Mouse (Mus musculus) liver, embryonic 12.5 days (tissue): ENCODE results near the gene Cox18. TPM values are rescaled to one million over a fixed set of nuclear protein-coding genes. Genes with fewer than 3 reads are reported as not detected.
A peak's percentile ranks its signal among the peaks of the same experiment; 100 is the strongest.
"Not testable (repeated sequence)": the region's sequence is repeated elsewhere in the genome, so short reads cannot be mapped to it uniquely, and the experiment has no call there.

Experiments
- ATAC-seq: fragments of 200-750 bp; cut with Nextera tagmentation; 2 replicates; pipeline ENCODE4 v1.8.0; 2017; ENCODE audit warnings: moderate number of reproducible peaks, mild to moderate bottlenecking, moderate library complexity
- H3K27ac ChIP-seq: fragments of 300-500 bp; sonication (generic); 2 replicates; pipeline ENCODE4 v1.5.1; 2016; ENCODE audit warnings: mild to moderate bottlenecking
- H3K27me3 ChIP-seq: fragments of 300-500 bp; sonication (generic); replicated peaks from 2 replicates; pipeline ENCODE4 v1.6.1; 2016; ENCODE audit warnings: mild to moderate bottlenecking, moderate library complexity
- H3K36me3 ChIP-seq: fragments of 300-500 bp; sonication (generic); 2 replicates; pipeline ENCODE4 v1.6.1; 2016; ENCODE audit warnings: mild to moderate bottlenecking, moderate library complexity
- H3K4me1 ChIP-seq: fragments of 300-500 bp; sonication (generic); 2 replicates; pipeline ENCODE4 v1.6.1; 2016
- H3K4me2 ChIP-seq: fragments of 300-500 bp; sonication (generic); 2 replicates; pipeline ENCODE4 v1.6.1; 2016; ENCODE audit warnings: mild to moderate bottlenecking, moderate library complexity
- H3K4me3 ChIP-seq: fragments of 300-500 bp; sonication (generic); 2 replicates; pipeline ENCODE4 v1.5.1; 2016; ENCODE audit warnings: mild to moderate bottlenecking, moderate library complexity
- H3K9ac ChIP-seq: fragments of 300-500 bp; sonication (generic); 2 replicates; pipeline ENCODE4 v1.6.1; 2016; ENCODE audit warnings: mild to moderate bottlenecking, moderate library complexity
- H3K9me3 ChIP-seq: fragments of 300-500 bp; sonication (generic); replicated peaks from 2 replicates; pipeline ENCODE4 v1.6.1; 2016; ENCODE audit warnings: mild to moderate bottlenecking, moderate library complexity
- WGBS: fragments of 180-500 bp; shearing (Covaris S2); methylation state at CpG from one replicate; pipeline ENCODE4 v1.1.7; 2016; ENCODE audit not compliant: insufficient replicate concordance; 5-methylcytosine and 5-hydroxymethylcytosine counted together
- polyA plus RNA-seq: library from polyadenylated mRNA; unstranded; fragments of >200 nt; fragmentation: Nextera tagmentation; extraction: Ambion mirVana; gene quantifications from 2 replicates; pipeline ENCODE4 v1.2.1, GENCODE M21; 2016

The Cox18 gene
- polyA plus RNA-seq: 24.1 and 25.7 TPM in 2 replicates

DNA sequence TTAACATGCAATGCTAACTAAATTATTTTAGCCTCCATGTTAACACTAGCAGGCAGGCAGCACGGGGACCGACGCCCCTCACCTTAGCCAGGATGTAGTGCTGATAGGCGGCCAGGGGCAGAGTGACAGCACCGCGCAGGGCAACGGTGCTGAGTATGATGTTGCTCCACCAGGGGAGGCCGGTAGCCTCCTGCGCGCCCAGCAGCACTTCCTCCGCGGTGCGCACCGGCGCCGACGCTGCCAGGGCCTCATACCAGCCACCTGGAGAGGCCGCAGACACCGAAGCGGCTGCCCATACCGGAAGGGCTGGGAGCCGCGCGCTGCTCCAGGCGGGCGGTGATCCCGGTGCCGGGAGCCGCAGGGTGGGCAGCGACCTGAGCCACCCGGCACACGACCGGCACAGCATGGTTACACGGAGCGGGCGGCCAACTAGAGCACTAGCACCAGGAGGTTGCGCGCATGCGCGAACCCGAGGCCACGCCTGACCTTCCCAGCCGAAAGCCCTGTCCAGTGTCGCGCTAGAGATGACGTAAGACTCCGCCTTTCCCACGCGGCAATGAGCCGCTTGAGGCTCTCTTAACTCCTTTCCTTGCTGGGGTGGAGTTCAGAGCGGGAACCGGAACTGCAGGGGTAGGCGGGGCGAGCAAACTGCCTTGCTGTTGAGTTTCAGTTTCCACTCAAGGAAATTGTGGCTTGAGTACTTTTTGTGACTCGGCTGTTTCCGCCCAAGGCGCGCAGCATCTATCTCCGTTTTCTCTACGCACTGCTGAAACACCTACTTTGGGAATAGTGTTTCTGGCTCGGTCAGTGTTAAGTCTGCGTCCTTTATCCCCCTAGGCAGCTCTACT, at the start of gene Cox18:
Gene Cox18 (minus strand): TSS at position 468 of the 848 bp plus-strand sequence.
- Histone ChIP-seq H3K36me3 (peaks cover 50% of the 10 kb centered on the region), H3K9ac (peak within 1 kb of the TSS; percentile 86), H3K9me3 (no peaks in the 10 kb centered on the region), H3K4me1 (peaks cover 25% of the 10 kb centered on the region), H3K27ac (peak within 1 kb of the TSS; percentile 98), H3K27me3 (no peaks in the 10 kb centered on the region), H3K4me3 (peak within 1 kb of the TSS; percentile 76), H3K4me2 (peak within 1 kb of the TSS; percentile 82)
- ATAC-seq: peak; percentile 98
- under 1% methylated on average over 62 of the region's 62 CpGs for WGBS

DNA sequence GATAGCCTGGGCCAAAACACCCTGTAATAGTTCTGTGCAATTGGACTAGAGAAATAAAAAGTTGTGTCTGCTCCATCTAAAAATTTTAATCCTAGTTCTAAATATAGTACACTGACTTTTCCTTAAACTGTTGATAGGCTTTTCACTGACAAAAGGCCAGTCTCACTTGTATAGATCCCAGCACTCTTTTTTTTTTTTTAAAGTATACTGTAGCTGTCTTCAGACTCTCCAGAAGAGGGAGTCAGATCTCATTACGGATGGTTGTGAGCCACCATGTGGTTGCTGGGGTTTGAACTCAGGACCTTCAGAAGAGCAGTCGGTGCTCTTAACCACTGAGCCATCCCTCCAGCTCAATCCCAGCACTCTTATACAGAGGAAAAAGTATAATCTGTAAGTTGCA, 38.4 kb upstream of the Cox18 start:
- not testable (repeated sequence) for H3K4me2 ChIP-seq, H3K9me3 ChIP-seq, H3K27me3 ChIP-seq, ATAC-seq, H3K4me3 ChIP-seq, H3K4me1 ChIP-seq, H3K9ac ChIP-seq, H3K27ac ChIP-seq
- peaks cover 89% of the 10 kb centered on the region for H3K36me3 ChIP-seq
- WGBS: 77% methylated on average over 2 of the region's 2 CpGs

DNA sequence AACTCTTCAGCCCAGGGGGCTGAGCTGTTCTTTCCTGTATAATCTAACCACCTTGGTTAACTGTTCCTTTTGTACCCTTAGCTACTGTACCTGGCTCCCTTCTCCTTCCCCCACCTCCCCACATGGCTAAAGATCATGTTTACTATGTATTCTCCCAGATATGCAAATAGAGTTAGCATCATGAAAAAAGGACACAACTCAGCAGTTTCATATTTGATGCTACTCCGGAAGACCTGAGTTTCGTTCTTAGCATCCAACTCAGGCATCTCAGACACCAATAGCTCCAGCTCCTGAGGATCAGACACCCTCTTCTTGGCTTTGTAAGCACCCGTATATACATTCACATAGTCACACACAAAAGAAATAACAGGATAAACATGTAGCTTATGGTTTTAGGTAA, 33.2 kb upstream of the Cox18 start:
- Histone ChIP-seq H3K4me3 (no peak overlapping the region), H3K4me2 (no peak overlapping the region), H3K4me1 (no peaks in the 10 kb centered on the region), H3K27ac (no peak overlapping the region), H3K9me3 (no peaks in the 10 kb centered on the region), H3K27me3 (no peaks in the 10 kb centered on the region), H3K36me3 (peaks cover 98% of the 10 kb centered on the region), H3K9ac (no peak overlapping the region)
- no peak for ATAC-seq
- WGBS: 90% methylated on average over 3 of the region's 3 CpGs

DNA sequence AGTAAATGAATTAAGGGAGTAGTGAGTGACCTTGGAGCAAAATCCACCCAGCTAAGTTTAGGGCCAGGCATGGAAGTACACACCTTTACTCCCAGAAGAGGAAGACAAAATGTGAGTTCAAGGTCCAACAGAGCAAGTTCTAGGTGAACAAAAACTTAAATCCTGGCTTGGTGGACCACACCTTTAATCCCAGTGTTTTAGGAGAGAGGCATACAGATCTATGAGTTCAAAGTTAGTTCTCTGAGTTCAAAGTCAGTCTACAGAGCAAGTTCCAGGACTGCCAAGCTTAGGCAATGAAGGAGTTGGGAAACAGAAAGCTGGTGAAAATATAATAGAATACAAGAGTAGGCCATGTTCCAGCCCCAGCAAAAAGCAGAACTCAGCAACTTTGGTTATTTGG, 23.7 kb upstream of the Cox18 start:
- Histone ChIP-seq H3K36me3 (peaks cover 92% of the 10 kb centered on the region), H3K4me3 (no peak overlapping the region), H3K9ac (no peak overlapping the region), H3K4me1 (peaks cover 8% of the 10 kb centered on the region), H3K4me2 (no peak overlapping the region), H3K9me3 (no peaks in the 10 kb centered on the region), H3K27me3 (no peaks in the 10 kb centered on the region), H3K27ac (no peak overlapping the region)
- ATAC-seq: no peak

DNA sequence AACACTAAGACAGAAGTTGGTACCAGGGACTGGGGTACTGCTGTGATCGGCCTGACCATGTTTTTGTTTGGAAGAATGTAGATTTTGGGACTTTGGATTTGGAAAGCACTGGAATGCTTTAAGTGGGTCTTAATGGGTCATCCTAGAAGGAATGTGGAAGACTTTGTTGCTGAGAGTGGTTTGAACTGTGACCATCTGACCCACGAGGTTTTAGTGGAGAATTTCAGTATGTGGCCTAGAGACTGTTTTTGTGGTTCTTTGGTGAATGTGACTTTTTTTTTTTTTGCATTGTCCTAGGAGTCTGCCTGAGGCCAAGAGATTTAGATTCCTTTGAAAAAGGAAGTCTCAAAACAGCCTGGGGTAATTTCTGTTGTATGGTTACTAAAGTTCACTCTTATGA, 23.2 kb upstream of the Cox18 start:
- no peaks in the 10 kb centered on the region for H3K9me3 ChIP-seq
- no peak overlapping the region for H3K4me3 ChIP-seq
- H3K27ac ChIP-seq: no peak overlapping the region
- ATAC-seq: no peak
- H3K4me1 ChIP-seq: peaks cover 8% of the 10 kb centered on the region
- no peak overlapping the region for H3K4me2 ChIP-seq
- no peaks in the 10 kb centered on the region for H3K27me3 ChIP-seq
- peaks cover 92% of the 10 kb centered on the region for H3K36me3 ChIP-seq
- 80% methylated on average over 2 of the region's 2 CpGs for WGBS
- no peak overlapping the region for H3K9ac ChIP-seq

DNA sequence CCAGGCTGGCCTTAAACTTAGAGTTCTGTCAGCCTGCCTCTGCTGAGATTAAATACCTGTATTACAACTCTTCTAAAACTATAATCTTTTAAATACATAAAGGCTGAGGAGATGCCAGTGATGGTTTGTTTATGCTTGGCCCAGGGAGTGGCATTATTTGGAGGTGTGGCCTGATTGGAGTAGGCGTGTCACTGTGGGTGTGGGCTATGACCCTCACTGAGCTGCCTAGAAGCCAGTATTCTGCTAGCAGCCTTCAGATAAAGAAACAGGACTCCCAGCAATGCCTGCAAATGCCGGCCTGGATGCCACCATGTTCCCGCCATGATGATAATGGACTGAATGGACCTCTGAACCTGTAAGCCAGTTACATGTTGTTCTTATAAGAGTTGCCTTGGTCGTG, 22.8 kb upstream of the Cox18 start:
- Histone ChIP-seq H3K4me3 (no peak overlapping the region), H3K36me3 (peaks cover 92% of the 10 kb centered on the region), H3K9me3 (no peaks in the 10 kb centered on the region), H3K9ac (no peak overlapping the region), H3K4me1 (peaks cover 8% of the 10 kb centered on the region), H3K27ac (no peak overlapping the region), H3K4me2 (no peak overlapping the region), H3K27me3 (no peaks in the 10 kb centered on the region)
- ATAC-seq: peak; percentile 85
- WGBS: 69% methylated on average over 4 of the region's 4 CpGs

DNA sequence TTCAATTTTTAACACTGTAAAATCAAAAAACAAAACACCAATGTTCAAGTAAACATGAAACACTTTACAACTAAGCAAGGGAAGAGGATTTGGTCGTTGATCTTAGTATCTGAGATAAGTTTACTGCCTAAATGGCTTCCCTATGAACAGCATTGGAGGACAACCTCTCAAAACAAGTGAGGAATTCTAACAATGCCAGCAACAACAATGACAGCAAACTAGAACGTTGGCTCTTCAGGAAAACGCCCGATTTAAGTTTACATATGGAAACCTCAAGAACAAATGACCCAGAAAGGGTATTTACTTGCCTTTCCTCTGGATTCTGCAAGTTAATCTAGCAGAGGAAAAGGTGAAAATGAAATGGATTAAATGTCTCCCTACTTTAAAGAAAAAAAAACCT, 21.6 kb upstream of the Cox18 start:
- Histone ChIP-seq H3K9me3 (no peaks in the 10 kb centered on the region), H3K27ac (no peak overlapping the region), H3K36me3 (peaks cover 90% of the 10 kb centered on the region), H3K4me1 (peaks cover 8% of the 10 kb centered on the region), H3K4me2 (no peak overlapping the region), H3K9ac (no peak overlapping the region), H3K27me3 (no peaks in the 10 kb centered on the region), H3K4me3 (no peak overlapping the region)
- ATAC-seq: no peak
- 60% methylated on average over 4 of the region's 4 CpGs for WGBS

DNA sequence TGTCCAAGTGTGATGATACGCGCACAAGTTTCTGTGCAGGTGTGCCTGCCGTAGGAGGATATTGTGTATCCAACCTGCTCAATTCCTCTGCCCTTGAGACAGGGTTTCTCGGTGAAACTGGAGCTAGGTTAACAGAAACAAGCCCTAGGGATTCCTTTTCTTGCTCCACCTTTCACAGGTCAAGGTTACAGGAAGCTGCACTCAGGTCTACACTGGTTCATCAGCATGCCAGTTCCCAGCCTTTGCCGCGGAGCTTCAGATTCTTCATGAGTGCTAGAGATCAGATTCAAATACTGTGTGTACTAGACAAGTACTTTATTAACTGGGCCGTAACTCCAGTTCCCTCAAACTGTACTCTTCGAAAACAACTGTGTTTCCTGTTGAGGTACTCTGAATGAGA, 11.4 kb upstream of the Cox18 start:
- H3K27me3 ChIP-seq: no peaks in the 10 kb centered on the region
- WGBS: 94% methylated on average over 8 of the region's 8 CpGs
- no peaks in the 10 kb centered on the region for H3K9me3 ChIP-seq
- H3K4me2 ChIP-seq: no peak overlapping the region
- no peak overlapping the region for H3K27ac ChIP-seq
- H3K36me3 ChIP-seq: peaks cover 92% of the 10 kb centered on the region
- H3K4me1 ChIP-seq: no peaks in the 10 kb centered on the region
- no peak overlapping the region for H3K4me3 ChIP-seq
- H3K9ac ChIP-seq: no peak overlapping the region
- no peak for ATAC-seq

DNA sequence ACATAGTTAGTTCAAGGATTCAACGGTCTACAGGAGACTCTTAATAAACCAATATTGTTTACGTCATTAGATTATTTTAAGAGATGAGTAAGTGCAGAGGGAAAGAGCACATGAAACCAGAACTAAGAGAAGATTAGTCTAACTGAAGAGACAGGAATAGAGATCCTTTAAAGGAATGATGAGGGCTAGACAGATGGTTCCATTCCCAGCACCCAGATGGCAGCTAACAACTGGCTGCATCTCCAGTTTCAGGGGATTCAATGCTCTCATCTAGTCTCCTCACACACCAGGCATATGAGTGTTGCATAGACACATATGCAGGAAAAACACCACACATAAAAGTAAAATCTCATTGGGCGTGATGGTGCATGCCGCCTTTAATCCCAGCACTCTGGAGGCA, 9.5 kb upstream of the Cox18 start:
- Histone ChIP-seq H3K36me3 (peaks cover 94% of the 10 kb centered on the region), H3K4me3 (no peak overlapping the region), H3K9me3 (no peaks in the 10 kb centered on the region), H3K4me1 (no peaks in the 10 kb centered on the region), H3K27me3 (no peaks in the 10 kb centered on the region), H3K4me2 (no peak overlapping the region), H3K27ac (no peak overlapping the region), H3K9ac (no peak overlapping the region)
- ATAC-seq: no peak
- 87% methylated on average over 4 of the region's 4 CpGs for WGBS

DNA sequence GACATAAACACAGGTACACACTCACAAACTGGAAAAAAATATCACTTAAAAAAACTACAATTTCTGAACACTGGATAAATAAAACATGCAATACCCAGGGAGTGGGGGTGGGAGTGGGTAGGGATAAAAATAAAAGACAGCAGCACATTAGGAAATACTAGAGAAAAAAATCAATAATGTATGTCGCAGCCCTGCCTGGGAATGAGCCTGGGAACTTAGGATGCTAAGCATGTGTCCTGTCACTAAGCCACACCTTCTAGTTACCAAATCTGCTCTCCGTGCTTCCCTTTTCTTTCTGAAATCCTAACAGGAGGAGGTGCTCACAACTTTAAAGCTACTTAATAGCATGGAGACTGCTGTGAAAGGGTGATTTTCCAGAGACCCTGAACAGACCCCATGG, 6.0 kb upstream of the Cox18 start:
- H3K36me3 ChIP-seq: peaks cover 83% of the 10 kb centered on the region

DNA sequence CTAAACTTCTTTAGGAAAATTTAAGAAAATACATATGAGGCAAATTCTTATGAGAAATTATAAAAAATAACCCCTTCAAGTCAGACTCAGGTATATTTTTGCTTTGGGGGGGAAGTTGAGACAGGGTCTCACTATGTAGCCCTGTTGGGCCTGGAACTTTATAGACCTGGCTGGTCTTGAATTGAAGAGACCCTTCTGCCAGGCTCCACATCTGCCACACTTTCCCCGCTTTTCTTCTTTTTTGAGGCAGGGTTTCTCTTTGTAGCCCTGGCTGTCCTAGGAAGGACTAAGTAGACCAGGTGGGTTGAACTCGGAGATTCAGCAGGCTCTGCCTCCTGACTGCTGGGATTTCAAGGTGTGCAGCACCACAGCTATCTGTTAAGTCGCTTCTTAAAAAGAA, 2.9 kb upstream of the Cox18 start:
- H3K9me3 ChIP-seq: no peaks in the 10 kb centered on the region
- no peak overlapping the region for H3K27ac ChIP-seq
- H3K9ac ChIP-seq: no peak overlapping the region
- no peak overlapping the region for H3K4me3 ChIP-seq
- H3K27me3 ChIP-seq: no peaks in the 10 kb centered on the region
- 86% methylated on average over 3 of the region's 3 CpGs for whole genome bisulfite sequencing
- H3K36me3 ChIP-seq: peaks cover 57% of the 10 kb centered on the region
- no peak overlapping the region for H3K4me2 ChIP-seq
- no peak for ATAC-seq
- peaks cover 25% of the 10 kb centered on the region for H3K4me1 ChIP-seq

More for the DNA sequence above, 6.0 kb upstream of the Cox18 start:
- no peak for ATAC-seq
- Histone ChIP-seq H3K27me3 (no peaks in the 10 kb centered on the region), H3K9me3 (no peaks in the 10 kb centered on the region), H3K4me3 (no peak overlapping the region), H3K4me1 (peaks cover 10% of the 10 kb centered on the region), H3K27ac (no peak overlapping the region), H3K4me2 (no peak overlapping the region), H3K9ac (no peak overlapping the region)
- WGBS: 87% methylated on average over 2 of the region's 2 CpGs

DNA sequence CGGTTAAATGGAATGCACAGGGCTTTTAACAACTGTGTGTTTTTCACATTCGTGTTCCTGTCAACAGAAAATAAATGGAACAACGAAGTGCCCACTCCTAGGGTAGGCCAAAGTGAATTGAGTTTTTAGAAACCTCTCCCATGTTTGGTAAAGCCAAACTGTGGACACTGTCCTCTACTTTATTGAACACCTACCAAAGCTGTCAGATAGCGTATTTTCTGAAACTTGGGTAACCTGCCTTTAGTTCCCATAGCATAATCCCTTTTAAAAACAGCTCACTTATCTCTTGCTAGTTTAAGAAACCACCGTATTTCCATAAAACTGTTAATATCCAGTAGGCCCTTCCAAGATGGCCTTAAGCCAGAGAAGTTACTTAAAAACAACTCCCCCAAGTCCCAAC, 929 bp upstream of the Cox18 start:
- 72% methylated on average over 5 of the region's 5 CpGs for WGBS
- peaks cover 52% of the 10 kb centered on the region for H3K36me3 ChIP-seq
- peaks cover 25% of the 10 kb centered on the region for H3K4me1 ChIP-seq
- no peak for ATAC-seq
- H3K9me3 ChIP-seq: no peaks in the 10 kb centered on the region
- H3K27me3 ChIP-seq: no peaks in the 10 kb centered on the region
- H3K4me3 ChIP-seq: peak overlapping the region; percentile 76
- H3K27ac ChIP-seq: peak overlapping the region; percentile 98
- peak overlapping the region; percentile 82 for H3K4me2 ChIP-seq
- peak overlapping the region; percentile 68 for H3K9ac ChIP-seq

DNA sequence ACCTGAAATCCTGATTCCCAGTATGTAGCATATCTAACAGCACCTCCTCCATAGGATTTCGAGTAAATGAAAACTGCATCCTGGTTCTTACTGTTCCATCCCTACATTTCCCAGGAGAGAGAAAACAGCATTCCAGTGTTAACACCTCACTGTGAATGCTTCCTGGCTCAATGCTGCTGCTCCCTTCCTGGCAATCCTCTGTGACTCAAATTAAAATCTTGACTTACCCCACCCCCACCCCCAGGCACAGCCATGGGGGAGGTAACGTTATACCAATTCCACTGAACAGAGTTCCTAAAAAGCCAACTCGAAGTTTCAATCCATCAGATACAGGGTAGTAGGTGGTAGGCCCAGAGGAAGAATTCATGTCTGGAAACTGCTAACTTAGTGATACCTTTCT, 864 bp downstream of the Cox18 start:
- Histone ChIP-seq H3K9me3 (no peaks in the 10 kb centered on the region), H3K27me3 (no peaks in the 10 kb centered on the region), H3K36me3 (peaks cover 51% of the 10 kb centered on the region), H3K9ac (peak overlapping the region; percentile 86), H3K27ac (peak overlapping the region; percentile 98), H3K4me3 (peak overlapping the region; percentile 76), H3K4me2 (peak overlapping the region; percentile 82), H3K4me1 (peaks cover 25% of the 10 kb centered on the region)
- no peak for ATAC-seq
- WGBS: 23% methylated on average over 3 of the region's 3 CpGs
